Mouse (Mus musculus): ENCODE data around the gene Dbx2.
A peak's percentile ranks its signal among the peaks of the same experiment; 100 is the strongest.

Gene Dbx2

GRCm38 (mm10) chr15:95655860-95656259 lies at the start of gene Dbx2:
Gene Dbx2, minus strand, starts transcription at chr15:95655960.
- no peak for DNase-seq (ENCODE audit: low spot score in 2 of 2)

DNA sequence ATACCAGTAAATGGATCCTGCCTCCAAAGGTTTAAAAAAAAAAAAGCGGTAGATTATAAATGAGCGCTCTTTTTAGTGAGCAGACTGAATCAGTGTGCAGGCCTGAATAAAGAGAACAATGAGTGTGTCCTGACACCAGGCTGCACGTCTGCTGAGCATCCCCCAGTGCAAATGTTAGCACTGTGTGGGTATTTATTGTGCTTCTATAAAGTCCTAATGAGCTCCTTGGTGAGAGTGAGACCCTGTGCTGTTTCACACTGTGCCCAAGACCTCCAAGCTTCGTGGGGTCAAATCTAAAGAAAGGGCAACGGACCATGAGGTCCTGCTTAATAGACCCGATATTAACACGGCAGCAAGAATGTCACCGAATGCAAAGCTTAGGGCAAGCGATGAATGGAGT lies 46.4 kb upstream of the Dbx2 start:
- DNase-seq (ENCODE audit: low spot score in 2 of 2): no peak

DNA sequence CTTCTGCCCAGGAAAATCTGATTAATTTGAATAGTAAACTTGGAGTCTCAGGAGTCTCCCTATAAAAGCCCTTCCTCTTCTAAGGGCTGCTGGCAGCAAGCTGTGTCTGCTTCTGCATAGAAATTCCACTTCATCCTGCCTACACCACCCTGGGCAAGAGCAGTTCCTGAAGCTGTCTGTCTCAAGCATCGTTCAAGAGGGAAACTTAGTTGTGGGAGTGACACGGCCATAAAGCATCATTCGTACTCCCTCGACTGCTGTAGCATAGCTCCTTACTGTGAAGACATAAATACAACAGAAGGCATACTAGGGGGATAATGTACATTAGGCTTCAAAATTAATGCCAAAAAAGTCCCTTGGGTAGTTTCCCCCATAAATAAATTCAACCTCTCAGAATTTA lies 45.8 kb upstream of the Dbx2 start:
- DNase-seq (ENCODE audit: low spot score in 2 of 2): no peak

- DNase-seq (ENCODE audit: low spot score in 2 of 2): no peak
These were observed 43.6 kb upstream of the Dbx2 start for GRCm38 (mm10) chr15:95699371-95699770.

- peak; percentile 20 to 26 for DNase-seq (ENCODE audit: low spot score in 2 of 2)
These were observed 38.0 kb upstream of the Dbx2 start for GRCm38 (mm10) chr15:95693759-95694158.

GRCm38 (mm10) chr15:95691594-95691993 lies 35.8 kb upstream of the Dbx2 start:
- no peak for DNase-seq (ENCODE audit: low spot score in 2 of 2)

DNA sequence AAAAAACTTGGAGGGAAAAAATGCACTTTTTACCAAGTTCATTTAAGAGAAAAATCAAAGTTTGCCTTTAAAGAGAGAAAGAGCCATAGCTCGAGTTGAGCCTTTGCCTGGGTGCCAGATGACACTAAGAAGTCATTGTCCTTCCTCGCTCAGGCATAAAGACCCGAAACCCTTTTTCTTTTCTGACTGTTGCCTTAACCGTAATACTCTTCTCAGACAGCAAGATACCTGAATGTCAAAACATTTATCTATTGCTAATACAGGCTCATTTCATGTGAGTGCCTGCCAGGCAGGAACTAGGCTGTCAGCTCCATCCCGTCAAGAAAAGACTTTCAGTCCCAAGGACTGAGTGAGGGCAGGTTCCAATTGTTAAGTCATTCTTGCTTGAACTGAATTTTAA lies 35.4 kb upstream of the Dbx2 start:
- no peak for DNase-seq (ENCODE audit: low spot score in 2 of 2)

- DNase-seq (ENCODE audit: low spot score in 2 of 2): no peak
These were observed 26.9 kb upstream of the Dbx2 start for GRCm38 (mm10) chr15:95682620-95683019.

GRCm38 (mm10) chr15:95675645-95676044 lies 19.9 kb upstream of the Dbx2 start:
- DNase-seq (ENCODE audit: low spot score in 2 of 2): no peak

- peak; percentile 34 to 36 for DNase-seq (ENCODE audit: low spot score in 2 of 2)
These were observed 19.4 kb upstream of the Dbx2 start for GRCm38 (mm10) chr15:95675176-95675575.

DNA sequence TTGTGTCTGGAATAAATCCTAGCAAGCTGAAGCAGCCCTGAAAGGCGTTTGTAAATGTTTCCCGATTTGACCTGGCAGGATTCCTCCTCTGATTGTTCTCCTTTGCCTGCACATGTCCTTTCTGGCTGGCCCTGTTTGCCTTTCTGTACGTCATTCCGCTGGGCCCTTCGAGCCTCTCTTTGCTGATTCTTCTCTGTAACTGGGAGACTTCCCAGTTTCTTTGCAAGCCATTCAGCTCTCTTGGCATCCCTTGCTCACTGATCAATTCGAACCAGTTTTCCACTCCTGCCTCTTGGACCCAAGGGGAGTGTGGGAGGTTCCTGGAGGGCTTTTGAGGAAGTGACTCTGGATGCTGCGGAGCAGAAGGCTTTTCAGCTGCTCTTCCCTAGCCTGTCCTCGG lies 11.4 kb upstream of the Dbx2 start:
- peak; percentile 48 to 53 for DNase-seq (ENCODE audit: low spot score in 2 of 2)

GRCm38 (mm10) chr15:95665002-95665401 lies 9.2 kb upstream of the Dbx2 start:
- DNase-seq (ENCODE audit: low spot score in 2 of 2): no peak

- DNase-seq (ENCODE audit: low spot score in 2 of 2): no peak
These were observed 6.0 kb upstream of the Dbx2 start for GRCm38 (mm10) chr15:95661718-95662117.

- DNase-seq (ENCODE audit: low spot score in 2 of 2): no peak
These were observed 4.6 kb upstream of the Dbx2 start for GRCm38 (mm10) chr15:95660368-95660767.

DNA sequence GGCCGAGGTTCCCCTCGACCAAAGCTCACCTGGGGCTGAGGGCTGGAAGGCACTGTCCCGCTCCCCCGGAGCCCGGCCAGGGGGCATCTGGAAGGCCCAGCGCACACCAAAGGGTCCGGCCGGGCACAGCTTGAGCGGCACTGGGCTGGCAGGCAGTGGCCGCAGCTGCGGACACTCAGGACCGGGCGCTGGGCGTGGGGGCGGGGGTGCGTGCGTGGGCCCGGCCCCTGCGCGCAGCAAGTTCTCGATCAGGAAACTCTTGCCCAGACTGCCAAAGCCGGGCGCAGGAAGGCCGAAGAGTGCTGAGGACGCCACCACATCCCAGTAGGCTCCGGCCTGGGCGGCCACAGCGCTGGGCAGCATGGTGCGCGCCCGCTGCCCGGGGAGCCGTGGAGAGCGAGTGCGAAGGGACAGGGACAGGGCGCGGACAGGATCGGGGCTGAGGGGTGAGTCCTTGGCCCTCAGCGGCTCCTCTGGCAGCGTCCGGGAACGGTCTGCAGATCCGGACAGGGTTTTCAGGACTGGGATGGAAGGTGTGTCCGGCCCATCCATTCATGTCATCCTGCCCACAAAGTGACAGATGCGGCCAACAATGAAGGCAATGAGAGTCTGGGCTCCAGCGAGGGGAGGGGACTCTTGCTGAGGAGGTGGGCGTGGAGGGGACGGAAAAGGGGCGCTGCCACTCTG lies 1.4 kb downstream of the Dbx2 start:
- DNase-seq (ENCODE audit: low spot score in 2 of 2): no peak

- DNase-seq (ENCODE audit: low spot score in 2 of 2): no peak
These were observed 1.9 kb downstream of the Dbx2 start for GRCm38 (mm10) chr15:95653812-95654210.

DNA sequence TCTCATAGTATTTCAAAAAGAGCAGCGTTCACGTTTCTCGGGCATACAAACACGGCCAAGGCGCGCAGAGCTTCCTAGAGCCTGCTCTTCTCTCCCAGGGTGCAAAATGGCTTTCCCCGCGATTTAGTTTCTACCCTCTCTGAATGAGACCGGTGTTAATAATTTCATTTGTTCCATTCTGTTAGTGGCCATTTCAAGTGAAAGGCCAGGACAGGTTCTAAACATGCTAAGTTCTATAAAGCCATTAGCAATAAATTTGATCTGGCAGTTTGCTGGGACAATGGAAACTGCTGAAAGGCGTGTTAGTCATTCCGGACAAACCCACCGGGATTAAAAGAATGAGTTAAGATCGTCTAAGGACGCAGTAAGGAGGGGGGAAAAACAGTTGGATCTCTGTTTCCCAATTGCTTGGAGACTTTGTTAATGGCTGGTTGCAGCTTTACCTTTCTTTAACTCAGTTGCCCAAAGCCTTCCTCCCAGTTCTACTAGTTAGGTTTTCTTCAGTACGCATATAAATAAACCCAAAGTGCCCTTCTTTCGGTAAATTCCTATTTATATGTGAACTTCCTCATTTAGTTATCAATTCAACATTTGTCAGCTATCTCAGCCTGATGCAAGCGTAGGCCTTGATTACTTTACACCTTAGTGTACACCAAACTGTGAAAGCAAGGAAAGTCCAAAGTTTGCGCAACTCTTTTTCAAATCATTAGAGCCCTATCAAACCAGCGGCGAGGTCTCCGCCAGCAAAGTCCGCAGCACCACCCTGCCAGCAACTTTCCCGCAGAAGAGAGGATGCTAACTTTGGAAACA lies 2.7 kb downstream of the Dbx2 start:
- no peak for DNase-seq (ENCODE audit: low spot score in 2 of 2)

GRCm38 (mm10) chr15:95651824-95652223 lies 3.9 kb downstream of the Dbx2 start:
- DNase-seq (ENCODE audit: low spot score in 2 of 2): no peak

GRCm38 (mm10) chr15:95643505-95644029 lies 12.2 kb downstream of the Dbx2 start:
- no peak for DNase-seq (ENCODE audit: low spot score in 2 of 2)

DNA sequence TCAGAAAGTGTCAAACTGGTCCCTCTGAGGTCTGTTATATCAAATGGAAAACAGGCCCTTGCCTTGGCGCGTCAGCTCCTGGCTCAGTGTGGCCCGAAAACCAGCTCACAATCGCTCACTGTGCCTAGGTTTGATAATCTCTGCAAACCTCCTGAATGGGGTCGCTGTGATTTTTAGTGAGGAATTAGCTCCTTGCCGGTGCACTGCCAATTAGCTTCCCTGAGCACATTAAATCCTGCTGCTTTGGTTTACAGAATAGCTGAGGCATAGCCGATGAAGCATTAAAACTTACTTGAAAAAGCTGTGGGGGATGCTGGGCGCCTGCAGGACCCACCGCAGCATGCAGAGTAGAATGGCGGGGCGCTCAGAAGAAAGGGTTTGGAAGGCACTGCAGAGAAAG lies 15.4 kb downstream of the Dbx2 start:
- DNase-seq (ENCODE audit: low spot score in 2 of 2): peak; percentile 3 to 20

- no peak for DNase-seq (ENCODE audit: low spot score in 2 of 2)
These were observed 16.0 kb downstream of the Dbx2 start for GRCm38 (mm10) chr15:95639829-95640134.

GRCm38 (mm10) chr15:95639115-95639828 lies 16.5 kb downstream of the Dbx2 start:
- DNase-seq (ENCODE audit: low spot score in 2 of 2): no peak

DNA sequence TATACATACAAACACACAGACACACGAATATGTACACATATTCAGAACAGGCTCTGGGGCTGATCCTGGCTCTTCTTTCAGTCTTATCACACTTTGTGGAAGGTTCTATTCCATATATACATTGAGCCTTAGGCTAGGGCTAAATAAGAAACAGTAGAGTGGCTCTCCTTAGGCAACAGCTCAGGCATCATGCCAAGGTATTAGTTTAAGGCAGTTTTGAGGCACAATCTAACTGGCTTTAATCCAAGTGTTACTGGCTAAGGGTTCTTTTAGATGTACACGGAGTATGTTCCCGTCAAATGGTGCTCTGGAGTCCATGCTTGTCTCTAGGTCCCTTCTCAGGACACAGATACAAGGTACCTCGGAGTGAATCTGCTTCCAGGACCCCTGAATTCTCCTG lies 31.4 kb downstream of the Dbx2 start:
- no peak for DNase-seq (ENCODE audit: low spot score in 2 of 2)
